Mouse (Mus musculus) MEL (cell line): ENCODE measurements around the gene Mprip. TPM values are rescaled to one million over a fixed set of nuclear protein-coding genes. Genes with fewer than 3 reads are reported as not detected.

Source experiments
- DNase-seq: peaks from one replicate; pipeline ENCODE4 v3.0.0; 2011; ENCODE audit warnings: low read depth, low spot score
- H3K27ac ChIP-seq: 2 replicates; pipeline ENCODE4 v1.5.1; 2012; ENCODE audit warnings: low read depth, mild to moderate bottlenecking, control low read depth, low read length, moderate library complexity; ENCODE audit not compliant: control insufficient read depth
- H3K27me3 ChIP-seq, 2 experiments: fragments of 150-350 bp in 1 of 2; sonication (generic) in 1 of 2; 2 replicates each; pipeline ENCODE4 v1.6.1; 2012; ENCODE audit warnings: low read length in 2 of 2, mild to moderate bottlenecking in 2 of 2, improper control_type of control experiment in 1 of 2, moderate library complexity in 1 of 2; ENCODE audit not compliant: insufficient read depth in 2 of 2, control insufficient read depth in 1 of 2
- H3K36me3 ChIP-seq, 2 experiments: 2 replicates each; pipeline ENCODE4 v1.6.1; 2012 to 2014; ENCODE audit warnings: low read length in 2 of 2, improper control_type of control experiment in 1 of 2, inconsistent platforms in 1 of 2, mild to moderate bottlenecking in 1 of 2; ENCODE audit not compliant: insufficient read depth in 2 of 2, control insufficient read depth in 1 of 2
- H3K4me1 ChIP-seq, 2 experiments: fragments of 150-350 bp in 1 of 2; sonication (generic) in 1 of 2; 2 replicates each; pipeline ENCODE4 v1.6.1; 2012; ENCODE audit warnings: low read length in 2 of 2, improper control_type of control experiment in 1 of 2, mild to moderate bottlenecking in 1 of 2; ENCODE audit not compliant: insufficient read depth in 2 of 2, control insufficient read depth in 1 of 2
- H3K4me3 ChIP-seq, 2 experiments: fragments of 150-350 bp in 1 of 2; sonication (generic) in 1 of 2; 2 replicates each; pipeline ENCODE4 v1.5.1; 2012; ENCODE audit warnings: low read depth in 2 of 2, low read length in 2 of 2, mild to moderate bottlenecking in 2 of 2, moderate library complexity in 2 of 2, control low read depth in 1 of 2, improper control_type of control experiment in 1 of 2; ENCODE audit not compliant: control insufficient read depth in 1 of 2, insufficient read depth in 1 of 2
- H3K79me2 ChIP-seq: 2 replicates; pipeline ENCODE4 v1.6.1; 2012; ENCODE audit warnings: mild to moderate bottlenecking, low read length, moderate library complexity; ENCODE audit not compliant: control insufficient read depth, poor library complexity, insufficient read depth
- H3K9ac ChIP-seq: 2 replicates; pipeline ENCODE4 v1.6.1; 2012; ENCODE audit warnings: low read depth, mild to moderate bottlenecking, control low read depth, low read length, moderate library complexity; ENCODE audit not compliant: control insufficient read depth, poor library complexity, severe bottlenecking
- H3K9me3 ChIP-seq: fragments of 150-350 bp; sonication (generic); replicated peaks from 2 replicates; pipeline ENCODE4 v1.6.1; 2012; ENCODE audit warnings: mild to moderate bottlenecking, low read length, improper control_type of control experiment, moderate library complexity; ENCODE audit not compliant: insufficient read depth
- BHLHE40 ChIP-seq: IDR thresholded peaks from 2 replicates; pipeline ENCODE4 v1.6.1; 2012; ENCODE audit warnings: low read depth, mild to moderate bottlenecking, inconsistent platforms, low read length, improper control_type of control experiment, borderline replicate concordance
- CHD2 ChIP-seq: IDR thresholded peaks from 2 replicates; pipeline ENCODE4 v1.6.1; 2011; ENCODE audit warnings: low read length, improper control_type of control experiment
- ETS1 ChIP-seq: IDR thresholded peaks from 2 replicates; pipeline ENCODE4 v1.6.1; 2012; ENCODE audit warnings: low read depth, mild to moderate bottlenecking, inconsistent platforms, low read length, improper control_type of control experiment, moderate library complexity
- GATA1 ChIP-seq: IDR thresholded peaks from 2 replicates; pipeline ENCODE4 v1.6.1; 2011; ENCODE audit warnings: low read depth, low read length, improper control_type of control experiment
- KAT2A ChIP-seq: conservative IDR thresholded peaks from 2 replicates; pipeline ENCODE4 v1.6.1; 2012; ENCODE audit warnings: low read depth, low read length, improper control_type of control experiment, inconsistent platforms
- MAX ChIP-seq: IDR thresholded peaks from 2 replicates; pipeline ENCODE4 v1.6.1; 2011; ENCODE audit warnings: low read length, improper control_type of control experiment
- MXI1 ChIP-seq: IDR thresholded peaks from 2 replicates; pipeline ENCODE4 v1.6.1; 2011; ENCODE audit warnings: mild to moderate bottlenecking, low read depth, low read length, improper control_type of control experiment
- MYB ChIP-seq: IDR thresholded peaks from 2 replicates; pipeline ENCODE4 v1.6.1; 2011; ENCODE audit warnings: mild to moderate bottlenecking, low read depth, low read length, improper control_type of control experiment
- NELFE ChIP-seq: IDR thresholded peaks from 2 replicates; pipeline ENCODE4 v1.6.1; 2011; ENCODE audit warnings: low read depth, low read length, improper control_type of control experiment
- NRF1 ChIP-seq: IDR thresholded peaks from 2 replicates; pipeline ENCODE4 v1.6.1; 2014; ENCODE audit warnings: low read depth, mild to moderate bottlenecking, inconsistent platforms, low read length, improper control_type of control experiment, moderate library complexity; ENCODE audit not compliant: poor library complexity, insufficient read depth, severe bottlenecking
- POLR2AphosphoS2 ChIP-seq: IDR thresholded peaks from 2 replicates; pipeline ENCODE4 v1.6.1; 2011; ENCODE audit warnings: low read length, improper control_type of control experiment
- POLR2AphosphoS5 ChIP-seq: IDR thresholded peaks from 2 replicates; pipeline ENCODE4 v1.6.1; 2012; ENCODE audit warnings: low read depth, borderline replicate concordance, mild to moderate bottlenecking, inconsistent platforms, low read length, moderate library complexity, mixed read lengths
- SIN3A ChIP-seq: IDR thresholded peaks from 2 replicates; pipeline ENCODE4 v1.6.1; 2012; ENCODE audit warnings: low read length, improper control_type of control experiment, inconsistent platforms
- TBP ChIP-seq: IDR thresholded peaks from 2 replicates; pipeline ENCODE4 v1.8.0; 2011; ENCODE audit warnings: low read depth, low read length, improper control_type of control experiment
- TCF12 ChIP-seq: IDR thresholded peaks from 2 replicates; pipeline ENCODE4 v1.6.1; 2014; ENCODE audit warnings: low read depth, mild to moderate bottlenecking, inconsistent platforms, low read length, improper control_type of control experiment, moderate library complexity
- USF2 ChIP-seq, 2 experiments: IDR thresholded peaks; 2 replicates each; pipeline ENCODE4 v1.6.1; 2011 to 2012; ENCODE audit warnings: improper control_type of control experiment in 2 of 2, low read length in 2 of 2, borderline replicate concordance in 1 of 2, inconsistent platforms in 1 of 2, low read depth in 1 of 2, mild to moderate bottlenecking in 1 of 2; ENCODE audit not compliant: insufficient read depth in 1 of 2
- ZC3H11A ChIP-seq: IDR thresholded peaks from 2 replicates; pipeline ENCODE4 v1.6.1; 2012; ENCODE audit warnings: low read depth, mild to moderate bottlenecking, inconsistent platforms, low read length, improper control_type of control experiment
- ZKSCAN1 ChIP-seq: IDR thresholded peaks from 2 replicates; pipeline ENCODE4 v1.6.1; 2012; ENCODE audit warnings: low read depth, mild to moderate bottlenecking, inconsistent platforms, low read length, improper control_type of control experiment, moderate library complexity
- ZNF384 ChIP-seq: IDR thresholded peaks from 2 replicates; pipeline ENCODE4 v1.6.1; 2012; ENCODE audit warnings: low read depth, mild to moderate bottlenecking, inconsistent platforms, low read length, improper control_type of control experiment
- polyA plus RNA-seq, 2 experiments: library from polyadenylated mRNA; stranded (reverse) in 1 of 2; unstranded in 1 of 2; fragments of >175 nt in 1 of 2; fragments of >200 nt in 1 of 2; gene quantifications; 2 replicates each; pipeline versions ENCODE4 v1.2.1 to v1.2.4; 2012; ENCODE audit warnings: low replicate concordance in 2 of 2, low read depth in 1 of 2; ENCODE audit not compliant: insufficient read length in 2 of 2, insufficient read depth in 1 of 2, missing spikeins in 1 of 2
- total RNA-seq: library from RNA; depleted of rRNA; stranded (reverse); fragments of 300-350 nt; gene quantifications from 2 replicates; pipeline ENCODE4 v1.2.3, GENCODE M21; 2012; rRNA removed

Mprip gene
- 131 and 142 TPM in 2 replicates for total RNA-seq
- polyA plus RNA-seq: 100 to 1,000 TPM; 103 to 174 TPM

- TF ChIP-seq TCF12 (no peak), TBP (no peak), USF2 (IDR thresholded peaks at IDR 0.05; ENCODE audit: borderline replicate concordance in 1 of 2, insufficient read depth in 1 of 2, low read depth in 1 of 2, low read length in 2 of 2) (no peak), KAT2A (no peak), POLR2AphosphoS2 (no peak), SIN3A (no peak), ZC3H11A (no peak), CHD2 (no peak), POLR2AphosphoS5 (no peak), MYB (no peak), ZKSCAN1 (no peak)
- Histone ChIP-seq H3K4me3 (peak within 1 kb of the TSS; percentile 79 to 82), H3K27ac (peak within 1 kb of the TSS; percentile 17; the same call in 1 of the 2 replicates), H3K4me1 (peaks cover 19 to 31% of the 10 kb centered on the region in 2 experiments), H3K9me3 (no peaks in the 10 kb centered on the region), H3K9ac (peak within 1 kb of the TSS; percentile 85), H3K27me3 (no peaks in the 10 kb centered on the region), H3K36me3 (peaks cover 0 to 26% of the 10 kb centered on the region in 2 experiments; a peak in 2 of 4 replicates), H3K79me2 (peaks cover 33% of the 10 kb centered on the region)
- no peak for DNase-seq
These were observed at the start of gene Mprip for GRCm38 (mm10) chr11:59661005-59661404. Mprip (plus strand) TSS chr11:59661305.

- H3K4me3 ChIP-seq: no peak overlapping the region
- H3K9ac ChIP-seq: no peak overlapping the region
- no peaks in the 10 kb centered on the region for H3K9me3 ChIP-seq
- H3K79me2 ChIP-seq: no peaks in the 10 kb centered on the region
- no peak for TF ChIP-seq MAX
- no peak for TF ChIP-seq GATA1
- TF ChIP-seq MXI1: no peak
- no peak for TF ChIP-seq USF2 (IDR thresholded peaks at IDR 0.05; ENCODE audit: borderline replicate concordance in 1 of 2, insufficient read depth in 1 of 2, low read depth in 1 of 2, low read length in 2 of 2)
- TF ChIP-seq ETS1: no peak
- no peak for TF ChIP-seq NELFE
- no peak for TF ChIP-seq ZNF384
- no peak for TF ChIP-seq BHLHE40
- no peak for TF ChIP-seq NRF1
- TF ChIP-seq, all 39 proteins: peak for 0
- H3K4me1 ChIP-seq: no peaks in the 10 kb centered on the region
- DNase-seq: no peak
- peaks cover 16 to 23% of the 10 kb centered on the region in 2 experiments for H3K27me3 ChIP-seq
- H3K27ac ChIP-seq: no peak overlapping the region
- H3K36me3 ChIP-seq: no peaks in the 10 kb centered on the region
These were observed 49.5 kb upstream of the Mprip start for GRCm38 (mm10) chr11:59611646-59612045.
